ENCODE assay signal across 17 mouse cellular contexts in the genomic region with DNA sequence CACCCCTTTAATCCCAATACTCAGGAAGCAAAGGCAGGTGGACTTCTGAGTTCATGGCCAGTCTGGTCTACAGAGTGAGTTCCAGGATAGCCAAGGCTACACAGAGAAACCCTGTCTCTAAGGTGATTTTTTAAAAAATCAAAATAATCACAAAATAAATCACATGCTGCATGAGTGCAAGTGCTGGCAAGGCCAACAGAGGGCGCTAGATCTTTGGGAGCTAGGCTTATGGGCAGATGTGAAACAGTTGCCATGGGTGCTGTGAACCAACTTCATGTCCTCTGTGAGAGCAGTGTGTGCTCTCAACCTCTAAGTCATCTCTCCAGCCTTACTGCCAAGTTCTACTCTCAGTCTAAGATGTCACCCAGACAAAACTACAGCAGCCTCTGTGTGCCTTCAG. TPM values are rescaled to one million over a fixed set of nuclear protein-coding genes. Genes with fewer than 3 reads are reported as not detected.
A peak's percentile ranks its signal among the peaks of the same experiment; 100 is the strongest.
DNase-seq lines count a peak whose midpoint lies in the region; ATAC-seq and TF ChIP-seq lines count a peak whose summit lies in the region.
"Had no signal": no experiment of that assay in that cellular context is flagged by ENCODE, and none has a peak within 500 bp of the region (broad histone marks: within the 10 kb centered on the region; RNA-seq: fewer than 3 reads in every experiment).

No protein-coding gene starts in this region.

- no peak for ATAC-seq in liver, embryonic 14.5 days (ENCODE audit: insufficient read depth)
- no peak for ATAC-seq in liver, embryonic 11.5 days (replicated peaks; ENCODE audit: low FRiP score)
- ATAC-seq: midbrain, embryonic 15.5 days had no signal

- no peak for TF ChIP-seq POLR2A in testis, adult 2 months (IDR thresholded peaks at IDR 0.05; ENCODE audit: control insufficient read depth, low read depth, low read length)
- no peak for TF ChIP-seq POLR2A in bone marrow, adult 2 months (IDR thresholded peaks at IDR 0.05; ENCODE audit: borderline replicate concordance, control insufficient read depth, low read depth, low read length)

- DNase-seq in liver, embryonic 14.5 days (ENCODE audit: low read depth in 3 of 3, low spot score in 3 of 3) = no peak
- no peak for DNase-seq in liver, embryonic 11.5 days (ENCODE audit: low spot score)
- no peak for DNase-seq in testis, postnatal 14 days (ENCODE audit: low spot score)
- DNase-seq in ovary, postnatal 36 days (ENCODE audit: low spot score) = no peak
- DNase-seq in frontal cortex, postnatal 25 days (ENCODE audit: low spot score in 2 of 2) = no peak
- DNase-seq: cerebellum, postnatal 10 days; gastrocnemius, postnatal 14 days; kidney, adult 18-20 months; kidney, postnatal 25 days; right cerebral cortex, postnatal 14 days; thymus, adult 2 months had no signal

- H3K4me1 ChIP-seq in liver, embryonic 14.5 days (replicated peaks; ENCODE audit: control insufficient read depth in 2 of 2, insufficient read depth in 2 of 2, low read length in 1 of 2) = no peaks in the 10 kb centered on the region
- no peaks in the 10 kb centered on the region for H3K4me1 ChIP-seq in liver, embryonic 11.5 days (replicated peaks; ENCODE audit: control insufficient read depth, insufficient read depth, low read length)
- no peaks in the 10 kb centered on the region for H3K4me1 ChIP-seq in testis, adult 2 months (ENCODE audit: control insufficient read depth, insufficient read depth, low read length)
- no peaks in the 10 kb centered on the region; the same call in 1 of the 2 replicates for H3K4me1 ChIP-seq in bone marrow, adult 2 months (ENCODE audit: control insufficient read depth, insufficient read depth, low read length)
- H3K4me1 ChIP-seq: forebrain, embryonic 10.5 days; hindbrain, embryonic 12.5 days; liver, embryonic 15.5 days; midbrain, embryonic 15.5 days had no signal

- TF ChIP-seq EP300 in liver, embryonic 14.5 days (IDR thresholded peaks at IDR 0.05; ENCODE audit: low read depth) = no peak

- no peak overlapping the region for H3K4me3 ChIP-seq in liver, embryonic 14.5 days (ENCODE audit: insufficient read depth in 1 of 2, low read depth in 2 of 2, low read length in 2 of 2)
- no peak overlapping the region for H3K4me3 ChIP-seq in liver, embryonic 11.5 days (ENCODE audit: low read depth, low read length)
- no peak overlapping the region for H3K4me3 ChIP-seq in testis, adult 2 months (ENCODE audit: control insufficient read depth, low read depth, low read length)
- no peak overlapping the region for H3K4me3 ChIP-seq in bone marrow, adult 2 months (replicated peaks; ENCODE audit: control insufficient read depth, low read depth, low read length)
- H3K4me3 ChIP-seq: forebrain, embryonic 10.5 days; hindbrain, embryonic 12.5 days; liver, embryonic 15.5 days; midbrain, embryonic 15.5 days had no signal

- no peaks in the 10 kb centered on the region for H3K27me3 ChIP-seq in liver, embryonic 14.5 days (ENCODE audit: control insufficient read depth, insufficient read depth, low read length)
- H3K27me3 ChIP-seq in liver, embryonic 11.5 days (replicated peaks; ENCODE audit: control insufficient read depth, insufficient read depth, low read length) = no peaks in the 10 kb centered on the region
- H3K27me3 ChIP-seq in testis, adult 2 months (ENCODE audit: control insufficient read depth, insufficient read depth, low read length) = no peaks in the 10 kb centered on the region
- H3K27me3 ChIP-seq: hindbrain, embryonic 12.5 days; liver, embryonic 15.5 days; midbrain, embryonic 15.5 days had no signal

- no peak overlapping the region for H3K9ac ChIP-seq in liver, embryonic 14.5 days (replicated peaks)
- H3K9ac ChIP-seq in liver, embryonic 11.5 days (ENCODE audit: low read depth, low read length) = no peak overlapping the region
- H3K9ac ChIP-seq: hindbrain, embryonic 12.5 days; liver, embryonic 15.5 days; midbrain, embryonic 15.5 days had no signal

- H3K27ac ChIP-seq in liver, embryonic 14.5 days = no peak overlapping the region
- H3K27ac ChIP-seq in liver, embryonic 11.5 days (ENCODE audit: low read depth, low read length) = no peak overlapping the region
- H3K27ac ChIP-seq in testis, adult 2 months (ENCODE audit: control insufficient read depth, insufficient read depth, low read depth, low read length) = no peak overlapping the region
- no peak overlapping the region for H3K27ac ChIP-seq in bone marrow, adult 2 months (ENCODE audit: control insufficient read depth, insufficient read depth, low read depth, low read length, poor library complexity)
- H3K27ac ChIP-seq: forebrain, embryonic 10.5 days; hindbrain, embryonic 12.5 days; liver, embryonic 15.5 days; midbrain, embryonic 15.5 days had no signal

- H3K4me2 ChIP-seq in liver, embryonic 14.5 days (ENCODE audit: low read depth) = no peak overlapping the region
- H3K4me2 ChIP-seq in liver, embryonic 11.5 days = no peak overlapping the region
- H3K4me2 ChIP-seq: hindbrain, embryonic 12.5 days; liver, embryonic 15.5 days; midbrain, embryonic 15.5 days had no signal

- WGBS in liver, embryonic 14.5 days (ENCODE audit: insufficient replicate concordance) = 38% methylated on average over 1 of the region's 1 CpGs
- 41% methylated on average over 1 of the region's 1 CpGs for WGBS in liver, embryonic 11.5 days
- 45% methylated on average over 1 of the region's 1 CpGs for WGBS in bone marrow, adult 2 months

- H3K36me3 ChIP-seq in liver, embryonic 14.5 days (replicated peaks; ENCODE audit: control insufficient read depth, insufficient read depth, low read depth) = no peaks in the 10 kb centered on the region
- H3K36me3 ChIP-seq in liver, embryonic 11.5 days (ENCODE audit: control insufficient read depth, insufficient read depth, low read length) = no peaks in the 10 kb centered on the region
- H3K36me3 ChIP-seq in testis, adult 2 months (ENCODE audit: control insufficient read depth, insufficient read depth, low read length) = no peaks in the 10 kb centered on the region
- H3K36me3 ChIP-seq: forebrain, embryonic 10.5 days; hindbrain, embryonic 12.5 days; liver, embryonic 15.5 days; midbrain, embryonic 15.5 days had no signal

- no peaks in the 10 kb centered on the region for H3K9me3 ChIP-seq in liver, embryonic 14.5 days (ENCODE audit: control insufficient read depth, low read length)
- no peaks in the 10 kb centered on the region; the same call in 1 of the 2 replicates for H3K9me3 ChIP-seq in liver, embryonic 11.5 days (ENCODE audit: control insufficient read depth, low read length)
- H3K9me3 ChIP-seq: liver, embryonic 15.5 days; midbrain, embryonic 15.5 days had no signal

- TF ChIP-seq CTCF in liver, embryonic 14.5 days (IDR thresholded peaks at IDR 0.05; ENCODE audit: low read depth) = peak; percentile 66
- peak; percentile 75; the same call in 1 of the 2 replicates for TF ChIP-seq CTCF in testis, adult 2 months (IDR thresholded peaks at IDR 0.05; ENCODE audit: control insufficient read depth, insufficient read depth, insufficient replicate concordance, low read depth, low read length)
- peak; percentile 40; the same call in 1 of the 2 replicates for TF ChIP-seq CTCF in bone marrow, adult 2 months (IDR thresholded peaks at IDR 0.05; ENCODE audit: control insufficient read depth, insufficient read depth, low read length)

RNA-seq across cellular contexts. Expression of a gene that starts 6.2 kb away (rescaled TPM):
- polyA plus RNA-seq in liver, embryonic 14.5 days (2012; rRNA removed) = 27.9 and 29.8 TPM in 2 replicates
- 17.4 and 20.1 TPM in 2 replicates for polyA plus RNA-seq in liver, embryonic 14.5 days (2014; fragmentation: Nextera tagmentation; extraction: Ambion mirVana)
- 42.3 and 46.7 TPM in 2 replicates for polyA plus RNA-seq in liver, embryonic 11.5 days (2014; fragmentation: Nextera tagmentation; extraction: Ambion mirVana)
- 28.0 and 28.6 TPM in 2 replicates for polyA plus RNA-seq in testis, adult 2 months (2012; rRNA removed)
- 39.1 and 64.9 TPM in 2 replicates for polyA plus RNA-seq in bone marrow, adult 2 months (2011; ENCODE audit: insufficient read depth, insufficient read length, low replicate concordance, missing spikeins)
